Mouse (Mus musculus): Measurements from ENCODE around the gene Ptprd. TPM values are rescaled to one million over a fixed set of nuclear protein-coding genes. Genes with fewer than 3 reads are reported as not detected.
A peak's percentile ranks its signal among the peaks of the same experiment; 100 is the strongest.

Ptprd gene
- polyA plus RNA-seq, 1 experiment from 2014 or later = 145 TPM

- 38% methylated on average over 8 of the region's 8 CpGs for WGBS
- Histone ChIP-seq H3K27me3 (ENCODE audit: control insufficient read depth, insufficient read depth, low read length) (no peaks in the 10 kb centered on the region), H3K9me3 (ENCODE audit: control insufficient read depth, low read length) (no peaks in the 10 kb centered on the region), H3K4me1 (ENCODE audit: control insufficient read depth, insufficient read depth, low read length) (peaks cover 5% of the 10 kb centered on the region; the same call in 1 of the 2 replicates), H3K36me3 (ENCODE audit: control insufficient read depth, insufficient read depth, low read length) (no peaks in the 10 kb centered on the region), H3K9ac (replicated peaks; ENCODE audit: low read depth, low read length) (no peak overlapping the region), H3K4me2 (ENCODE audit: low read depth, low read length) (0 out of 2 replicates have a peak overlapping the region, but pooled peaks have one; percentile 2), H3K4me3 (ENCODE audit: low read depth, low read length) (no peak overlapping the region), H3K27ac (ENCODE audit: low read depth, low read length) (peak overlapping the region; percentile 62)
- ATAC-seq (ENCODE audit: low read depth) = peak; percentile 83
These were observed 2186.0 kb downstream of the Ptprd start for GRCm38 (mm10) chr4:76025571-76026325.

- Histone ChIP-seq H3K36me3 (ENCODE audit: control insufficient read depth, insufficient read depth, low read length) (no peaks in the 10 kb centered on the region), H3K27me3 (ENCODE audit: control insufficient read depth, insufficient read depth, low read length) (no peaks in the 10 kb centered on the region), H3K4me2 (ENCODE audit: low read depth, low read length) (no peak overlapping the region), H3K4me3 (ENCODE audit: low read depth, low read length) (no peak overlapping the region), H3K9me3 (ENCODE audit: control insufficient read depth, low read length) (no peaks in the 10 kb centered on the region), H3K4me1 (ENCODE audit: control insufficient read depth, insufficient read depth, low read length) (peaks cover 5% of the 10 kb centered on the region; the same call in 1 of the 2 replicates), H3K9ac (replicated peaks; ENCODE audit: low read depth, low read length) (no peak overlapping the region), H3K27ac (ENCODE audit: low read depth, low read length) (no peak overlapping the region)
- WGBS = 58% methylated on average over 3 of the region's 3 CpGs
- no peak for ATAC-seq (ENCODE audit: low read depth)
These were observed 2187.3 kb downstream of the Ptprd start for GRCm38 (mm10) chr4:76024502-76024821.

GRCm38 (mm10) chr4:76023756-76024501, 2187.8 kb downstream of the Ptprd start:
- 62% methylated on average over 13 of the region's 13 CpGs for WGBS
- Histone ChIP-seq H3K4me2 (ENCODE audit: low read depth, low read length) (no peak overlapping the region), H3K9ac (replicated peaks; ENCODE audit: low read depth, low read length) (no peak overlapping the region)

GRCm38 (mm10) chr4:76021670-76022069, 2190.1 kb downstream of the Ptprd start:
- Histone ChIP-seq H3K27ac (ENCODE audit: low read depth, low read length) (no peak overlapping the region), H3K9me3 (ENCODE audit: control insufficient read depth, low read length) (no peaks in the 10 kb centered on the region), H3K27me3 (ENCODE audit: control insufficient read depth, insufficient read depth, low read length) (no peaks in the 10 kb centered on the region), H3K9ac (replicated peaks; ENCODE audit: low read depth, low read length) (no peak overlapping the region), H3K4me1 (ENCODE audit: control insufficient read depth, insufficient read depth, low read length) (peaks cover 5% of the 10 kb centered on the region; the same call in 1 of the 2 replicates), H3K4me3 (ENCODE audit: low read depth, low read length) (no peak overlapping the region), H3K36me3 (ENCODE audit: control insufficient read depth, insufficient read depth, low read length) (no peaks in the 10 kb centered on the region), H3K4me2 (ENCODE audit: low read depth, low read length) (no peak overlapping the region)
- peak; percentile 88 for ATAC-seq (ENCODE audit: low read depth)
- WGBS = 16% methylated on average over 4 of the region's 4 CpGs

More at GRCm38 (mm10) chr4:76023756-76024501, 2187.8 kb downstream of the Ptprd start:
- no peak overlapping the region for H3K27ac ChIP-seq (ENCODE audit: low read depth, low read length)
- H3K9me3 ChIP-seq (ENCODE audit: control insufficient read depth, low read length) = no peaks in the 10 kb centered on the region
- ATAC-seq (ENCODE audit: low read depth) = no peak
- no peaks in the 10 kb centered on the region for H3K27me3 ChIP-seq (ENCODE audit: control insufficient read depth, insufficient read depth, low read length)
- no peaks in the 10 kb centered on the region for H3K36me3 ChIP-seq (ENCODE audit: control insufficient read depth, insufficient read depth, low read length)
- H3K4me1 ChIP-seq (ENCODE audit: control insufficient read depth, insufficient read depth, low read length) = peaks cover 5% of the 10 kb centered on the region; the same call in 1 of the 2 replicates
- no peak overlapping the region for H3K4me3 ChIP-seq (ENCODE audit: low read depth, low read length)

GRCm38 (mm10) chr4:76015026-76015425, 2196.7 kb downstream of the Ptprd start:
- H3K4me2 ChIP-seq (ENCODE audit: low read depth, low read length) = no peak overlapping the region
- H3K36me3 ChIP-seq (ENCODE audit: control insufficient read depth, insufficient read depth, low read length) = no peaks in the 10 kb centered on the region
- no peak for ATAC-seq (ENCODE audit: low read depth)
- no peaks in the 10 kb centered on the region for H3K9me3 ChIP-seq (ENCODE audit: control insufficient read depth, low read length)
- H3K9ac ChIP-seq (replicated peaks; ENCODE audit: low read depth, low read length) = no peak overlapping the region
- H3K27ac ChIP-seq (ENCODE audit: low read depth, low read length) = no peak overlapping the region
- H3K27me3 ChIP-seq (ENCODE audit: control insufficient read depth, insufficient read depth, low read length) = no peaks in the 10 kb centered on the region
- H3K4me3 ChIP-seq (ENCODE audit: low read depth, low read length) = no peak overlapping the region
- H3K4me1 ChIP-seq (ENCODE audit: control insufficient read depth, insufficient read depth, low read length) = no peaks in the 10 kb centered on the region
- 91% methylated on average over 3 of the region's 3 CpGs for WGBS

GRCm38 (mm10) chr4:76014151-76014840, 2197.5 kb downstream of the Ptprd start:
- WGBS = 41% methylated on average over 3 of the region's 3 CpGs
- H3K27me3 ChIP-seq (ENCODE audit: control insufficient read depth, insufficient read depth, low read length) = no peaks in the 10 kb centered on the region
- H3K9me3 ChIP-seq (ENCODE audit: control insufficient read depth, low read length) = no peaks in the 10 kb centered on the region
- H3K36me3 ChIP-seq (ENCODE audit: control insufficient read depth, insufficient read depth, low read length) = no peaks in the 10 kb centered on the region
- ATAC-seq (ENCODE audit: low read depth) = no peak
- H3K4me1 ChIP-seq (ENCODE audit: control insufficient read depth, insufficient read depth, low read length) = no peaks in the 10 kb centered on the region
- no peak overlapping the region for H3K4me3 ChIP-seq (ENCODE audit: low read depth, low read length)
- H3K27ac ChIP-seq (ENCODE audit: low read depth, low read length) = no peak overlapping the region
- no peak overlapping the region for H3K9ac ChIP-seq (replicated peaks; ENCODE audit: low read depth, low read length)
- no peak overlapping the region for H3K4me2 ChIP-seq (ENCODE audit: low read depth, low read length)

GRCm38 (mm10) chr4:76008580-76008979, 2203.2 kb downstream of the Ptprd start:
- WGBS = 94% methylated on average over 4 of the region's 4 CpGs
- H3K4me1 ChIP-seq (ENCODE audit: control insufficient read depth, insufficient read depth, low read length) = no peaks in the 10 kb centered on the region
- no peaks in the 10 kb centered on the region for H3K9me3 ChIP-seq (ENCODE audit: control insufficient read depth, low read length)
- H3K27me3 ChIP-seq (ENCODE audit: control insufficient read depth, insufficient read depth, low read length) = no peaks in the 10 kb centered on the region
- no peak overlapping the region for H3K9ac ChIP-seq (replicated peaks; ENCODE audit: low read depth, low read length)
- H3K27ac ChIP-seq (ENCODE audit: low read depth, low read length) = no peak overlapping the region
- no peak overlapping the region for H3K4me3 ChIP-seq (ENCODE audit: low read depth, low read length)
- no peak overlapping the region for H3K4me2 ChIP-seq (ENCODE audit: low read depth, low read length)
- H3K36me3 ChIP-seq (ENCODE audit: control insufficient read depth, insufficient read depth, low read length) = no peaks in the 10 kb centered on the region
- ATAC-seq (ENCODE audit: low read depth) = no peak

- Histone ChIP-seq H3K9ac (replicated peaks; ENCODE audit: low read depth, low read length) (no peak overlapping the region), H3K9me3 (ENCODE audit: control insufficient read depth, low read length) (no peaks in the 10 kb centered on the region), H3K36me3 (ENCODE audit: control insufficient read depth, insufficient read depth, low read length) (no peaks in the 10 kb centered on the region), H3K27ac (ENCODE audit: low read depth, low read length) (no peak overlapping the region), H3K4me3 (ENCODE audit: low read depth, low read length) (no peak overlapping the region), H3K4me1 (ENCODE audit: control insufficient read depth, insufficient read depth, low read length) (no peaks in the 10 kb centered on the region), H3K4me2 (ENCODE audit: low read depth, low read length) (no peak overlapping the region), H3K27me3 (ENCODE audit: control insufficient read depth, insufficient read depth, low read length) (no peaks in the 10 kb centered on the region)
- no peak for ATAC-seq (ENCODE audit: low read depth)
- 86% methylated on average over 3 of the region's 3 CpGs for WGBS
These were observed 2204.5 kb downstream of the Ptprd start for GRCm38 (mm10) chr4:76007219-76007618.

GRCm38 (mm10) chr4:76006717-76007116, 2205.0 kb downstream of the Ptprd start:
- no peak overlapping the region for H3K27ac ChIP-seq (ENCODE audit: low read depth, low read length)

More at GRCm38 (mm10) chr4:76006717-76007116, 2205.0 kb downstream of the Ptprd start:
- 29% methylated on average over 3 of the region's 3 CpGs for WGBS
- Histone ChIP-seq H3K9ac (replicated peaks; ENCODE audit: low read depth, low read length) (no peak overlapping the region), H3K27me3 (ENCODE audit: control insufficient read depth, insufficient read depth, low read length) (no peaks in the 10 kb centered on the region), H3K4me2 (ENCODE audit: low read depth, low read length) (no peak overlapping the region), H3K36me3 (ENCODE audit: control insufficient read depth, insufficient read depth, low read length) (no peaks in the 10 kb centered on the region), H3K4me3 (ENCODE audit: low read depth, low read length) (no peak overlapping the region), H3K4me1 (ENCODE audit: control insufficient read depth, insufficient read depth, low read length) (no peaks in the 10 kb centered on the region), H3K9me3 (ENCODE audit: control insufficient read depth, low read length) (no peaks in the 10 kb centered on the region)
- peak; percentile 70; the same call in 1 of the 2 replicates for ATAC-seq (ENCODE audit: low read depth)

Data from neural tube, embryonic 14.5 days (tissue).